Mouse (Mus musculus): Measurements from ENCODE around the gene Gm21974.

Gene Gm21974

DNA sequence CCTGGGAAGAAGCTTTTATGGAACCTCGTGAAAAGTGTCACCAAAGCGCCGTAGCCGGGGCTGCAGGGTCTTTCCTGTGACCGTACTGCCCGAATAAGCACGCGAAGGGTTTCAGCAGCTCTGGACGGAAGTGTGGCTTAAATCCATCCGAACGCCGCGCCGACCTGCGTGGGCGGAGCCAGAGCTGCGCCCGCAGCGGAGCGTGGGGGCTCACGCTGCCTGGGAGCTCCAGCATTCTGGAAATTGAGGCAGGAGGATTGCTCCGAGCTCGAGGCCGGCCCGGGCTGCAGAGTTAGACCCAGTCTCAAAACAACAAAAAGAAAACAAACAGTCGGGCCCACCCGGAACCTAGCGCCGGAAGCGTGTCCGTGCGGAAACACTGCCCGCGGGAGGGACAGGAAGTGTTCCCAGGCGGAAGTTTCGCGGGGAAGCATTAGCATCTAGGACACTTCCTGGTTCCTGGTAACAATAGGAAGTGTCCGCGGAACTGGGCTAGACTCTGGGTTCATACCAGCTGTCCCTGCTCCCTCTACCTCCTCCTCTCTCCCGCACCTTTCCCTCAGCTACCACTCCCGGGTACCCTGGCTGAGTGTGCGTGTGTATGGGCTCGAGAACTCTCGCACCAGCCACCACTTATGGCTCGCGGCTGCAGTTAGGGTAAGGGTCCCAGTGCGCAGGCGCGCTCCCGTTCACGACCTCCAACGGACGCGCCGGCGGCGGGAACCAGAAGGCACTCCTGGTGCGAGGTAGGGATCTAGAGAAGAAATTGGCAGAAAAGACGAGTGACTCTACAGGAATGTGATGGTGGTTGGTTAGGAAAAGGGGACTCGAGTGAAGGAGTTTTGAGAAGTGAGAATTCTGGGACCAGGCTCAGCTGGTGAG, 18.5 kb downstream of the Gm21974 start, which contains the start of gene Zfp668:
Zfp668 (minus strand) TSS at position 362 of the 882 bp plus-strand sequence.
- TF ChIP-seq CTCF (conservative IDR thresholded peaks at IDR 0.05; ENCODE audit: low read length) (no peak), NANOG (IDR thresholded peaks at IDR 0.05; ENCODE audit: borderline replicate concordance, low read length) (no peak)
- no peaks in the 10 kb centered on the region for H3K27me3 ChIP-seq (ENCODE audit: insufficient read depth, low read length)
- H3K36me3 ChIP-seq (ENCODE audit: insufficient read depth, low read length) = peaks cover 66% of the 10 kb centered on the region

GRCm38 (mm10) chr7:127876041-127876466, 19.2 kb downstream of the Gm21974 start, which contains the start of gene Zfp646:
Zfp646 (plus strand) TSS chr7:127876221.
- H3K4me3 ChIP-seq (replicated peaks; ENCODE audit: low read length) = peak within 1 kb of the TSS; percentile 100
- TF ChIP-seq CTCF (conservative IDR thresholded peaks at IDR 0.05; ENCODE audit: low read length) (no peak), NANOG (IDR thresholded peaks at IDR 0.05; ENCODE audit: borderline replicate concordance, low read length) (no peak), POU5F1 (IDR thresholded peaks at IDR 0.05; ENCODE audit: borderline replicate concordance, low read length) (no peak)
- H3K4me1 ChIP-seq (replicated peaks; ENCODE audit: low read depth, low read length) = peaks cover 75% of the 10 kb centered on the region
- no peaks in the 10 kb centered on the region for H3K27me3 ChIP-seq (ENCODE audit: insufficient read depth, low read length)
- H3K36me3 ChIP-seq (ENCODE audit: insufficient read depth, low read length) = peaks cover 64% of the 10 kb centered on the region
- no peaks in the 10 kb centered on the region for H3K9me3 ChIP-seq (ENCODE audit: low read length)

More for the DNA sequence above, 18.5 kb downstream of the Gm21974 start, which contains the start of gene Zfp668:
- H3K9me3 ChIP-seq (ENCODE audit: low read length) = no peaks in the 10 kb centered on the region
- peak within 1 kb of the TSS; percentile 100 for H3K4me3 ChIP-seq (replicated peaks; ENCODE audit: low read length)
- H3K4me1 ChIP-seq (replicated peaks; ENCODE audit: low read depth, low read length) = peaks cover 79% of the 10 kb centered on the region

DNA sequence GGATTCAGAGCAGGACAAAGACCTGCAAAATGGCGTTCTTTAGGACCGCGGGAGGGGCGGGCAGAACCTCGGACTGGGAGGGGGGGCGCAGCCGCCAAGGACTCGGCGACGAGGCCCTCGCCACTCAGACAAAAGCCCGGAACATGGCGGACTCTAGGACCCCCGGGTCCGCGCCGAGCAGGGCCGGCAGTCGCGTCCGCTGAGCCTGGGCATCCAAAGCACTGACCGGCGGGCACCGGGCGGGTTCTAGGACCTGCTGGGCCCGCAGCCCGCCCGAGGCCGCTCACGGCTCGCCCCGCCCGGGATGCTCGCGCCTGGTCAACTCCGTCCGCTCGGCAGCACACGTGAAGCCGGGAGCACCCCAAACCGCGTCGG, 19.6 kb downstream of the Gm21974 start:
- peaks cover 70% of the 10 kb centered on the region for H3K4me1 ChIP-seq (replicated peaks; ENCODE audit: low read depth, low read length)
- no peaks in the 10 kb centered on the region for H3K27me3 ChIP-seq (ENCODE audit: insufficient read depth, low read length)

GRCm38 (mm10) chr7:127874812-127875626, 20.2 kb downstream of the Gm21974 start:
- Histone ChIP-seq H3K4me3 (replicated peaks; ENCODE audit: low read length) (peak overlapping the region; percentile 100), H3K27me3 (ENCODE audit: insufficient read depth, low read length) (no peaks in the 10 kb centered on the region), H3K9me3 (ENCODE audit: low read length) (no peaks in the 10 kb centered on the region), H3K4me1 (replicated peaks; ENCODE audit: low read depth, low read length) (peaks cover 64% of the 10 kb centered on the region), H3K36me3 (ENCODE audit: insufficient read depth, low read length) (peaks cover 54% of the 10 kb centered on the region)
- TF ChIP-seq POU5F1 (IDR thresholded peaks at IDR 0.05; ENCODE audit: borderline replicate concordance, low read length) (no peak), CTCF (conservative IDR thresholded peaks at IDR 0.05; ENCODE audit: low read length) (no peak), NANOG (IDR thresholded peaks at IDR 0.05; ENCODE audit: borderline replicate concordance, low read length) (no peak)

More for the DNA sequence above, 19.6 kb downstream of the Gm21974 start:
- TF ChIP-seq CTCF (conservative IDR thresholded peaks at IDR 0.05; ENCODE audit: low read length) (no peak), NANOG (IDR thresholded peaks at IDR 0.05; ENCODE audit: borderline replicate concordance, low read length) (no peak), POU5F1 (IDR thresholded peaks at IDR 0.05; ENCODE audit: borderline replicate concordance, low read length) (no peak)
- Histone ChIP-seq H3K36me3 (ENCODE audit: insufficient read depth, low read length) (peaks cover 60% of the 10 kb centered on the region), H3K9me3 (ENCODE audit: low read length) (no peaks in the 10 kb centered on the region), H3K4me3 (replicated peaks; ENCODE audit: low read length) (peak overlapping the region; percentile 100)

- no peak for TF ChIP-seq NANOG (IDR thresholded peaks at IDR 0.05; ENCODE audit: borderline replicate concordance, low read length)
- peak; percentile 40 for TF ChIP-seq CTCF (conservative IDR thresholded peaks at IDR 0.05; ENCODE audit: low read length)
These were observed 25.0 kb downstream of the Gm21974 start for GRCm38 (mm10) chr7:127870136-127870821.

GRCm38 (mm10) chr7:127869149-127869810, 26.0 kb downstream of the Gm21974 start:
- TF ChIP-seq POU5F1 (IDR thresholded peaks at IDR 0.05; ENCODE audit: borderline replicate concordance, low read length) (no peak), NANOG (IDR thresholded peaks at IDR 0.05; ENCODE audit: borderline replicate concordance, low read length) (no peak), CTCF (conservative IDR thresholded peaks at IDR 0.05; ENCODE audit: low read length) (no peak)
- peaks cover 61% of the 10 kb centered on the region for H3K4me1 ChIP-seq (replicated peaks; ENCODE audit: low read depth, low read length)
- H3K36me3 ChIP-seq (ENCODE audit: insufficient read depth, low read length) = peaks cover 63% of the 10 kb centered on the region
- H3K4me3 ChIP-seq (replicated peaks; ENCODE audit: low read length) = no peak overlapping the region
- H3K9me3 ChIP-seq (ENCODE audit: low read length) = no peaks in the 10 kb centered on the region
- peaks cover 17% of the 10 kb centered on the region for H3K27me3 ChIP-seq (ENCODE audit: insufficient read depth, low read length)

More at GRCm38 (mm10) chr7:127870136-127870821, 25.0 kb downstream of the Gm21974 start:
- Histone ChIP-seq H3K27me3 (ENCODE audit: insufficient read depth, low read length) (peaks cover 17% of the 10 kb centered on the region), H3K36me3 (ENCODE audit: insufficient read depth, low read length) (peaks cover 66% of the 10 kb centered on the region), H3K4me3 (replicated peaks; ENCODE audit: low read length) (no peak overlapping the region), H3K9me3 (ENCODE audit: low read length) (no peaks in the 10 kb centered on the region), H3K4me1 (replicated peaks; ENCODE audit: low read depth, low read length) (peaks cover 71% of the 10 kb centered on the region)

GRCm38 (mm10) chr7:127867641-127868040, 27.6 kb downstream of the Gm21974 start:
- no peaks in the 10 kb centered on the region for H3K9me3 ChIP-seq (ENCODE audit: low read length)
- no peak for TF ChIP-seq NANOG (IDR thresholded peaks at IDR 0.05; ENCODE audit: borderline replicate concordance, low read length)
- no peak for TF ChIP-seq CTCF (conservative IDR thresholded peaks at IDR 0.05; ENCODE audit: low read length)
- peaks cover 17% of the 10 kb centered on the region for H3K27me3 ChIP-seq (ENCODE audit: insufficient read depth, low read length)
- peaks cover 48% of the 10 kb centered on the region for H3K36me3 ChIP-seq (ENCODE audit: insufficient read depth, low read length)
- peaks cover 51% of the 10 kb centered on the region for H3K4me1 ChIP-seq (replicated peaks; ENCODE audit: low read depth, low read length)
- peak overlapping the region; percentile 68 for H3K4me3 ChIP-seq (replicated peaks; ENCODE audit: low read length)

Data from E14TG2a.4 (cell line).